Mouse (Mus musculus) bone marrow, adult 2 months (tissue): ENCODE results near the gene Dbx2.

ENCODE experiments used
- CTCF ChIP-seq: fragments of 200-500 bp; IDR thresholded peaks from 2 replicates; pipeline ENCODE4 v1.5.1; 2011; ENCODE audit warnings: low read length, control low read depth; ENCODE audit not compliant: control insufficient read depth, insufficient read depth
- POLR2A ChIP-seq: fragments of 200-500 bp; IDR thresholded peaks from 2 replicates; pipeline ENCODE4 v1.6.1; 2011; ENCODE audit warnings: low read depth, mild to moderate bottlenecking, control low read depth, low read length, borderline replicate concordance; ENCODE audit not compliant: control insufficient read depth

DNA sequence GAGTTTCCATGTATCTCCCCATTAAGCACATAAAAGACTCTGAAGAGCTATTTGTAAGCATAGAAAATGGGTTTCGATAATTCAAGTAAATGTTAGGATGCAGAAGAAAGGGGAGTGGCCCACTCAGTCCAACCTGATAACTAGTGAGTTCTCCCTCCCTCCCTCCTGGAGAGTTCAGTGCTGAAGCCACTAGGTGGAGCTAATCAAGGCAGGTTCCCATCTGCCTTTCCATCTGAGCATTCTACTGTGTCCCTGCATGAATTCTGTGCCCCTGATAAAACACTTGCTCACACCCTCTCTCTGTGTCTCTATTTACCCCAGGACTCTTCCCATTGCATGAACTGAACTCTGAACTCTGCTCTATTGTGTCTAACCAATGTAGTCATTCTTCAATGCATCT is 57.1 kb downstream of the Dbx2 start:
- TF ChIP-seq CTCF (peak; percentile 26; the same call in 1 of the 2 replicates), POLR2A (no peak)
